Mouse (Mus musculus) kidney, postnatal 0 days (tissue): ENCODE measurements at regions not wholly inside any gene's neighbourhood (a gene's known extent, or its start where the extent isn't known, plus 50 kb on each side); places are given as distances from the start of the nearest gene placed in this dataset.
A peak's percentile ranks its signal among the peaks of the same experiment; 100 is the strongest.

Source experiments
- ATAC-seq: fragments of 200-750 bp; cut with Nextera tagmentation; replicated peaks from 2 replicates; pipeline ENCODE4 v1.8.0; 2017; ENCODE audit warnings: low read depth, moderate number of reproducible peaks, moderate TSS enrichment, moderate library complexity; ENCODE audit not compliant: low FRiP score
- DNase-seq: peaks from one replicate; pipeline ENCODE4 v3.0.0-alpha.2; 2016; ENCODE audit warnings: low spot score
- H3K27ac ChIP-seq: fragments of 300-500 bp; sonication (generic); 2 replicates; pipeline ENCODE4 v1.5.1; 2014; ENCODE audit warnings: mild to moderate bottlenecking
- H3K27me3 ChIP-seq: fragments of 300-500 bp; sonication (generic); 2 replicates; pipeline ENCODE4 v1.6.1; 2014; ENCODE audit warnings: low read length, mixed read lengths; ENCODE audit not compliant: insufficient read depth
- H3K36me3 ChIP-seq: fragments of 300-500 bp; sonication (generic); 2 replicates; pipeline ENCODE4 v1.6.1; 2014; ENCODE audit warnings: low read length, mixed read lengths; ENCODE audit not compliant: insufficient read depth
- H3K4me1 ChIP-seq: fragments of 300-500 bp; sonication (generic); replicated peaks from 2 replicates; pipeline ENCODE4 v1.6.1; 2014; ENCODE audit warnings: antibody characterized with exemption, low read length, mixed read lengths; ENCODE audit not compliant: insufficient read depth
- H3K4me2 ChIP-seq: fragments of 300-500 bp; sonication (generic); 2 replicates; pipeline ENCODE4 v1.6.1; 2014; ENCODE audit warnings: mild to moderate bottlenecking, low read length, moderate library complexity, mixed read lengths
- H3K4me3 ChIP-seq: fragments of 300-500 bp; sonication (generic); replicated peaks from 2 replicates; pipeline ENCODE4 v1.5.1; 2014; ENCODE audit warnings: low read depth, low read length
- H3K9ac ChIP-seq: fragments of 300-500 bp; sonication (generic); 2 replicates; pipeline ENCODE4 v1.6.1; 2014; ENCODE audit warnings: low read depth, low read length
- H3K9me3 ChIP-seq: fragments of 300-500 bp; sonication (generic); replicated peaks from 2 replicates; pipeline ENCODE4 v1.6.1; 2016; ENCODE audit warnings: low read length, inconsistent platforms, mixed read lengths
- CTCF ChIP-seq: IDR thresholded peaks from 2 replicates; pipeline ENCODE4 v1.5.1; 2016; ENCODE audit warnings: antibody characterized with exemption, low read depth, mild to moderate bottlenecking, moderate library complexity
- WGBS: fragments of 180-500 bp; shearing (Covaris S2); extraction: QIAGEN DNeasy Blood & Tissue Kit; methylation state at CpG from one replicate; pipeline ENCODE4 v1.1.7; 2014; 5-methylcytosine and 5-hydroxymethylcytosine counted together

DNA sequence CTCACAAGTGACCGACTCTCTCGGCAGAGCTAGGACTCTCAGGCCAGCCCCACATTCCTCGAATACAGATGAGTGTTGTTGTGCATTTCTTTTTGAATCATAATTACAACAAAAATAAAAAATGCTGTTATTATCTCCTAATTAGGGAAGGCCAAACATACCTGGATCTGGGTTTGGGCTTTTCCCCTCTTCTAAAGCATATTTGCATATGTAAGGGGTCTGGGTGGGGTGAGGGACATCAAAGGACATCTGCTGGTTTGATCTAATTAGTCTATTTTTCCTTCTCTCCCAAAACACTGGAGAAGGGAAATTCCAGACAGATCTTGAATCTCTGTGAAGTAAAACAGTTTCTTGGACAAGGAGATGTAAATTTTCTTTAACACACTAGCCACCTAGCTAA, 85.3 kb downstream of the Tfap2a start:
- Histone ChIP-seq H3K4me3 (no peak overlapping the region), H3K4me1 (no peaks in the 10 kb centered on the region), H3K4me2 (no peak overlapping the region), H3K27ac (no peak overlapping the region), H3K9me3 (no peaks in the 10 kb centered on the region), H3K9ac (no peak overlapping the region), H3K36me3 (no peaks in the 10 kb centered on the region), H3K27me3 (no peaks in the 10 kb centered on the region)
- ATAC-seq (no peak), DNase-seq (no peak)
- TF ChIP-seq CTCF, result no peak
- 47% methylated on average over 3 of the region's 3 CpGs for WGBS

GRCm38 (mm10) chr13:40651056-40651455, 87.1 kb downstream of the Tfap2a start:
- H3K4me3 ChIP-seq, result no peak overlapping the region
- DNase-seq (peak; percentile 63), ATAC-seq (no peak)
- H3K4me2 ChIP-seq, result no peak overlapping the region
- H3K9ac ChIP-seq, result no peak overlapping the region
- no peaks in the 10 kb centered on the region for H3K36me3 ChIP-seq
- no peaks in the 10 kb centered on the region for H3K27me3 ChIP-seq
- 43% methylated on average over 16 of the region's 16 CpGs for WGBS
- no peak overlapping the region for H3K27ac ChIP-seq
- H3K4me1 ChIP-seq, result no peaks in the 10 kb centered on the region
- no peaks in the 10 kb centered on the region for H3K9me3 ChIP-seq
- TF ChIP-seq CTCF, result no peak

GRCm38 (mm10) chr13:40650036-40650709, 88.0 kb downstream of the Tfap2a start:
- WGBS, result 30% methylated on average over 10 of the region's 10 CpGs
- TF ChIP-seq CTCF, result peak; percentile 59
- Histone ChIP-seq H3K4me3 (no peak overlapping the region), H3K9me3 (no peaks in the 10 kb centered on the region), H3K27me3 (no peaks in the 10 kb centered on the region), H3K4me1 (no peaks in the 10 kb centered on the region), H3K27ac (no peak overlapping the region), H3K4me2 (peak overlapping the region; percentile 13; the same call in 1 of the 2 replicates), H3K36me3 (no peaks in the 10 kb centered on the region), H3K9ac (no peak overlapping the region)
- DNase-seq (peak; percentile 44), ATAC-seq (no peak)

GRCm38 (mm10) chr13:40649096-40650035, 88.8 kb downstream of the Tfap2a start:
- H3K4me2 ChIP-seq, result peak overlapping the region; percentile 13; the same call in 1 of the 2 replicates
- no peak for TF ChIP-seq CTCF
- H3K4me1 ChIP-seq, result no peaks in the 10 kb centered on the region
- H3K36me3 ChIP-seq, result no peaks in the 10 kb centered on the region
- no peak overlapping the region for H3K9ac ChIP-seq
- ATAC-seq (no peak), DNase-seq (no peak)
- H3K27me3 ChIP-seq, result no peaks in the 10 kb centered on the region
- WGBS, result 40% methylated on average over 10 of the region's 10 CpGs
- H3K27ac ChIP-seq, result no peak overlapping the region
- H3K4me3 ChIP-seq, result no peak overlapping the region
- H3K9me3 ChIP-seq, result no peaks in the 10 kb centered on the region

GRCm38 (mm10) chr13:40646131-40646530, 92.0 kb downstream of the Tfap2a start:
- Histone ChIP-seq H3K9ac (no peak overlapping the region), H3K9me3 (no peaks in the 10 kb centered on the region), H3K36me3 (no peaks in the 10 kb centered on the region), H3K4me2 (no peak overlapping the region), H3K27me3 (no peaks in the 10 kb centered on the region), H3K4me3 (no peak overlapping the region), H3K27ac (no peak overlapping the region), H3K4me1 (no peaks in the 10 kb centered on the region)
- WGBS, result 68% methylated on average over 10 of the region's 10 CpGs
- DNase-seq, result no peak
- no peak for TF ChIP-seq CTCF
- ATAC-seq, result no peak

DNA sequence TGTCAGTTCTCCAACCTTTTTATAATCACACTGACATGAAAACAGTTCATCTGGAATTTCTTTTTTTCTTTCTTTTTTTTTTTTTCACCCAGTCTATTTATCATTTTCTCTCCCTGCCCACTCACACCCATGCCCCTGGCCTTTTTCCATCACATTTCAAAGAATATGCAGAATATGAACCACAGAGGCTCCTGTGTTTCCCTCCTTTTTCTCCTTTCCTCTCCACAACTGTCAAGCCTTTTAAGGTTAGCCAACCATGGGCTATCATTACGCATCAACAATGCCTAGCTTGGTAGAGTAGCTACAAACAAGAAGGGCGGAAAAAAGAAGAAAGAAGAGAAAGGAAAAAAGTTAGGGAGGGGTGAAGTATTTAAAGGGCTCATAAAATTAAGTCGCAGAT, 92.5 kb downstream of the Tfap2a start:
- DNase-seq (no peak), ATAC-seq (no peak)
- Histone ChIP-seq H3K9ac (no peak overlapping the region), H3K4me3 (no peak overlapping the region), H3K9me3 (no peaks in the 10 kb centered on the region), H3K27me3 (no peaks in the 10 kb centered on the region), H3K4me2 (no peak overlapping the region), H3K36me3 (no peaks in the 10 kb centered on the region), H3K4me1 (no peaks in the 10 kb centered on the region), H3K27ac (no peak overlapping the region)
- WGBS, result 54% methylated on average over 3 of the region's 3 CpGs
- TF ChIP-seq CTCF, result no peak
